Mouse (Mus musculus) midbrain, embryonic 12.5 days (tissue): Measurements from ENCODE around the gene Fndc3a. TPM values are rescaled to one million over a fixed set of nuclear protein-coding genes. Genes with fewer than 3 reads are reported as not detected.

Experiments used
- ATAC-seq: fragments of 200-750 bp; cut with Nextera tagmentation; 2 replicates; pipeline ENCODE4 v1.8.0; 2017; ENCODE audit warnings: low read depth, moderate TSS enrichment, moderate library complexity; ENCODE audit not compliant: low FRiP score
- H3K27ac ChIP-seq: fragments of 300-500 bp; sonication (generic); replicated peaks from 2 replicates; pipeline ENCODE4 v1.5.1; 2016; ENCODE audit warnings: mild to moderate bottlenecking
- H3K27me3 ChIP-seq: fragments of 300-500 bp; sonication (generic); 2 replicates; pipeline ENCODE4 v1.6.1; 2016; ENCODE audit warnings: mild to moderate bottlenecking
- H3K36me3 ChIP-seq: fragments of 300-500 bp; sonication (generic); 2 replicates; pipeline ENCODE4 v1.6.1; 2016
- H3K4me1 ChIP-seq: fragments of 300-500 bp; sonication (generic); 2 replicates; pipeline ENCODE4 v1.6.1; 2016
- H3K4me2 ChIP-seq: fragments of 300-500 bp; sonication (generic); replicated peaks from 2 replicates; pipeline ENCODE4 v1.6.1; 2016; ENCODE audit warnings: mild to moderate bottlenecking, moderate library complexity
- H3K4me3 ChIP-seq: fragments of 300-500 bp; sonication (generic); 2 replicates; pipeline ENCODE4 v1.5.1; 2016; ENCODE audit warnings: mild to moderate bottlenecking
- H3K9ac ChIP-seq: fragments of 300-500 bp; sonication (generic); replicated peaks from 2 replicates; pipeline ENCODE4 v1.6.1; 2016; ENCODE audit warnings: mild to moderate bottlenecking, moderate library complexity
- H3K9me3 ChIP-seq: fragments of 300-500 bp; sonication (generic); 2 replicates; pipeline ENCODE4 v1.6.1; 2016; ENCODE audit warnings: mild to moderate bottlenecking
- WGBS: fragments of 180-500 bp; shearing (Covaris S2); methylation state at CpG from one replicate; pipeline ENCODE4 v1.1.7; 2016; 5-methylcytosine and 5-hydroxymethylcytosine counted together
- polyA plus RNA-seq: library from polyadenylated mRNA; unstranded; fragments of >200 nt; fragmentation: Nextera tagmentation; extraction: Ambion mirVana; gene quantifications from 2 replicates; pipeline ENCODE4 v1.2.1, GENCODE M21; 2016

Gene Fndc3a
- polyA plus RNA-seq, 1 experiment from 2014 or later: 43.5 TPM

GRCm38 (mm10) chr14:72527126-72527525, 182.7 kb downstream of the Fndc3a start:
- H3K36me3 ChIP-seq: no peaks in the 10 kb centered on the region
- no peak overlapping the region for H3K4me3 ChIP-seq
- H3K27ac ChIP-seq: no peak overlapping the region
- no peak overlapping the region for H3K4me2 ChIP-seq
- no peaks in the 10 kb centered on the region for H3K9me3 ChIP-seq
- 86% methylated on average over 1 of the region's 1 CpGs for WGBS
- H3K9ac ChIP-seq: no peak overlapping the region
- H3K4me1 ChIP-seq: peaks cover 6% of the 10 kb centered on the region; the same call in 1 of the 2 replicates
- ATAC-seq: no peak
- H3K27me3 ChIP-seq: peaks cover 24% of the 10 kb centered on the region

- Histone ChIP-seq H3K4me2 (no peak overlapping the region), H3K36me3 (no peaks in the 10 kb centered on the region)
These were observed 190.2 kb downstream of the Fndc3a start for GRCm38 (mm10) chr14:72519561-72519960.

GRCm38 (mm10) chr14:72518786-72519185, 191.0 kb downstream of the Fndc3a start:
- H3K27ac ChIP-seq: no peak overlapping the region

More at GRCm38 (mm10) chr14:72519561-72519960, 190.2 kb downstream of the Fndc3a start:
- ATAC-seq: no peak
- WGBS: 63% methylated on average over 2 of the region's 2 CpGs
- Histone ChIP-seq H3K27me3 (no peaks in the 10 kb centered on the region), H3K27ac (no peak overlapping the region), H3K9me3 (no peaks in the 10 kb centered on the region), H3K9ac (no peak overlapping the region), H3K4me1 (no peaks in the 10 kb centered on the region), H3K4me3 (no peak overlapping the region)

GRCm38 (mm10) chr14:72516376-72516775, 193.4 kb downstream of the Fndc3a start:
- Histone ChIP-seq H3K27ac (no peak overlapping the region), H3K4me1 (no peaks in the 10 kb centered on the region), H3K9me3 (no peaks in the 10 kb centered on the region), H3K27me3 (no peaks in the 10 kb centered on the region), H3K9ac (no peak overlapping the region), H3K4me2 (no peak overlapping the region), H3K4me3 (no peak overlapping the region), H3K36me3 (no peaks in the 10 kb centered on the region)
- WGBS: 24% methylated on average over 5 of the region's 5 CpGs
- peak; percentile 56; the same call in 1 of the 2 replicates for ATAC-seq

More at GRCm38 (mm10) chr14:72518786-72519185, 191.0 kb downstream of the Fndc3a start:
- Histone ChIP-seq H3K4me3 (no peak overlapping the region), H3K36me3 (no peaks in the 10 kb centered on the region), H3K9ac (no peak overlapping the region), H3K27me3 (no peaks in the 10 kb centered on the region), H3K4me2 (no peak overlapping the region), H3K9me3 (no peaks in the 10 kb centered on the region), H3K4me1 (no peaks in the 10 kb centered on the region)
- WGBS: 83% methylated on average over 6 of the region's 6 CpGs
- ATAC-seq: no peak

- 11% methylated on average over 11 of the region's 11 CpGs for WGBS
- Histone ChIP-seq H3K4me3 (peak overlapping the region; percentile 30), H3K4me2 (peak overlapping the region; percentile 56), H3K9me3 (no peaks in the 10 kb centered on the region), H3K27ac (no peak overlapping the region), H3K36me3 (no peaks in the 10 kb centered on the region), H3K4me1 (peaks cover 12% of the 10 kb centered on the region; the same call in 1 of the 2 replicates), H3K27me3 (0 out of 2 replicates have a peak, but pooled peaks cover 6% of the 10 kb centered on the region), H3K9ac (0 out of 2 replicates have a peak overlapping the region, but pooled peaks have one; percentile 16)
- peak; percentile 51 for ATAC-seq
These were observed 202.9 kb downstream of the Fndc3a start for GRCm38 (mm10) chr14:72506723-72507420.

- peak; percentile 82 for ATAC-seq
- Histone ChIP-seq H3K4me1 (peaks cover 12% of the 10 kb centered on the region; the same call in 1 of the 2 replicates), H3K9ac (0 out of 2 replicates have a peak overlapping the region, but pooled peaks have one; percentile 16), H3K27me3 (0 out of 2 replicates have a peak, but pooled peaks cover 6% of the 10 kb centered on the region), H3K4me3 (peak overlapping the region; percentile 30), H3K9me3 (no peaks in the 10 kb centered on the region), H3K4me2 (peak overlapping the region; percentile 56), H3K27ac (no peak overlapping the region), H3K36me3 (no peaks in the 10 kb centered on the region)
- WGBS: 3% methylated on average over 12 of the region's 12 CpGs
These were observed 203.6 kb downstream of the Fndc3a start for GRCm38 (mm10) chr14:72506018-72506722.

- Histone ChIP-seq H3K4me1 (peaks cover 12% of the 10 kb centered on the region; the same call in 1 of the 2 replicates), H3K9me3 (no peaks in the 10 kb centered on the region), H3K4me2 (no peak overlapping the region), H3K27ac (no peak overlapping the region), H3K9ac (no peak overlapping the region), H3K36me3 (no peaks in the 10 kb centered on the region), H3K27me3 (0 out of 2 replicates have a peak, but pooled peaks cover 6% of the 10 kb centered on the region), H3K4me3 (no peak overlapping the region)
- 77% methylated on average over 1 of the region's 1 CpGs for WGBS
- no peak for ATAC-seq
These were observed 204.8 kb downstream of the Fndc3a start for GRCm38 (mm10) chr14:72504985-72505384.

GRCm38 (mm10) chr14:72503241-72503640, 206.6 kb downstream of the Fndc3a start:
- WGBS: 51% methylated on average over 6 of the region's 6 CpGs
- H3K4me2 ChIP-seq: no peak overlapping the region

GRCm38 (mm10) chr14:72493775-72494174, 216.0 kb downstream of the Fndc3a start:
- Histone ChIP-seq H3K4me3 (no peak overlapping the region), H3K4me2 (no peak overlapping the region), H3K36me3 (no peaks in the 10 kb centered on the region), H3K27me3 (no peaks in the 10 kb centered on the region), H3K9me3 (no peaks in the 10 kb centered on the region), H3K4me1 (no peaks in the 10 kb centered on the region), H3K27ac (no peak overlapping the region), H3K9ac (no peak overlapping the region)
- WGBS: 86% methylated on average over 1 of the region's 1 CpGs
- ATAC-seq: no peak

More at GRCm38 (mm10) chr14:72503241-72503640, 206.6 kb downstream of the Fndc3a start:
- H3K27me3 ChIP-seq: 0 out of 2 replicates have a peak, but pooled peaks cover 6% of the 10 kb centered on the region
- no peaks in the 10 kb centered on the region for H3K9me3 ChIP-seq
- no peak overlapping the region for H3K4me3 ChIP-seq
- no peak overlapping the region for H3K9ac ChIP-seq
- no peaks in the 10 kb centered on the region for H3K36me3 ChIP-seq
- no peak for ATAC-seq
- peaks cover 12% of the 10 kb centered on the region; the same call in 1 of the 2 replicates for H3K4me1 ChIP-seq
- no peak overlapping the region for H3K27ac ChIP-seq

- H3K9ac ChIP-seq: no peak within 1 kb of the TSS
- no peaks in the 10 kb centered on the region for H3K27me3 ChIP-seq
- no peaks in the 10 kb centered on the region for H3K36me3 ChIP-seq
- no peak within 1 kb of the TSS for H3K27ac ChIP-seq
- no peak within 1 kb of the TSS for H3K4me2 ChIP-seq
- H3K4me3 ChIP-seq: no peak within 1 kb of the TSS
- WGBS: 90% methylated on average over 5 of the region's 5 CpGs
- ATAC-seq: no peak
- H3K9me3 ChIP-seq: no peaks in the 10 kb centered on the region
- H3K4me1 ChIP-seq: no peaks in the 10 kb centered on the region
These were observed 218.1 kb downstream of the Fndc3a start, which contains the start of gene Gm9195 for GRCm38 (mm10) chr14:72491738-72492137. Gene Gm9195 (minus strand): TSS chr14:72491838.

GRCm38 (mm10) chr14:72490367-72490766, 219.4 kb downstream of the Fndc3a start:
- no peaks in the 10 kb centered on the region for H3K4me1 ChIP-seq
- no peak overlapping the region for H3K4me2 ChIP-seq
- no peak for ATAC-seq
- H3K9ac ChIP-seq: no peak overlapping the region
- H3K27ac ChIP-seq: no peak overlapping the region
- 94% methylated on average over 3 of the region's 3 CpGs for WGBS
- no peaks in the 10 kb centered on the region for H3K36me3 ChIP-seq
- H3K9me3 ChIP-seq: no peaks in the 10 kb centered on the region
- H3K27me3 ChIP-seq: no peaks in the 10 kb centered on the region
- H3K4me3 ChIP-seq: no peak overlapping the region
